Mouse (Mus musculus) cerebellum, postnatal 10 days (tissue): ENCODE data around the gene Prox1.

Experiments
- DNase-seq, 2 experiments: peaks; one replicate each; pipeline ENCODE4 v3.0.0; 2021; ENCODE audit warnings: mixed read lengths in 2 of 2

The Prox1 gene

GRCm38 (mm10) chr1:190169911-190170818, at the start of gene Prox1:
Prox1 (minus strand) TSS chr1:190170714.
- DNase-seq, result peak; percentile 87 to 89

- DNase-seq, result no peak
Observed at GRCm38 (mm10) chr1:190216621-190217020, 46.1 kb upstream of the Prox1 start.

GRCm38 (mm10) chr1:190214626-190215025, 44.1 kb upstream of the Prox1 start:
- DNase-seq, result peak; percentile 34 to 36

DNA sequence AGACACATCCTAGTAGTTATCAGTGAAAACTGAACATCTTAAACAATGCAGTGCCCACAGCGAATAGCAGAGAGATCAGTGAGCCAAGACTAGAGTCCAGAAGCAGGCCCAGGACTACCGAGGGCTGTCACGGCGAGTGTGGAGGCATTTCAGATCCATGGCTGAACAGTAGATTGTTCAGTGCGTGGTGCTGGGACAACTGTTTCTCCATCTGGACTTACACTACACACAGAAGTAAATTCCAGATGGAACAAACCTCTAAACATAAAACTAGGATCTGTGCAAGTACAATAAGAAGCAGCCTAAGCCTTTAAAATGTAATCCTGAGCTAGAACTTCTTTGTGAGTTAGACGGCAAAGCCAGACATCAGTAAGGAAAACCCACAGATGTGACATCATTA, 42.7 kb upstream of the Prox1 start:
- no peak for DNase-seq

GRCm38 (mm10) chr1:190207246-190207645, 36.7 kb upstream of the Prox1 start:
- no peak for DNase-seq

DNA sequence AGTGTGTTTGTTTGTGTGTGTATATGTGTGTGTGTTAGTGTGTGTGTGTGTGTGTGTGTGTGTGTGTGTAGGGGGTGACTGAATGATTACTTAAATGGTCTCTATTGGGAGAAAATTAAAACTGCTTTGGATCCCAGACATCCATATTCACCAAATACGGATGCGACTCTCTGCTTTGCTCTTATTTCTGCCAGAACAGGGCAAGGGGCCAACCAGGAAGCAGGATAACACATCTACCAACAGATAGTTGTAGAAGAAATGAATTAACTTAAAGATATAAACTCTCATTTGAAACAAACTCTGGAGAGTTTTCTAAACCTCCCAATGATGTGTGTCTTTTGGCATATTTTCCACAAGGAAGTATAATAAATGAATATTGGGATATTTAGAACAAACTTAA, 35.2 kb upstream of the Prox1 start:
- no peak for DNase-seq

DNA sequence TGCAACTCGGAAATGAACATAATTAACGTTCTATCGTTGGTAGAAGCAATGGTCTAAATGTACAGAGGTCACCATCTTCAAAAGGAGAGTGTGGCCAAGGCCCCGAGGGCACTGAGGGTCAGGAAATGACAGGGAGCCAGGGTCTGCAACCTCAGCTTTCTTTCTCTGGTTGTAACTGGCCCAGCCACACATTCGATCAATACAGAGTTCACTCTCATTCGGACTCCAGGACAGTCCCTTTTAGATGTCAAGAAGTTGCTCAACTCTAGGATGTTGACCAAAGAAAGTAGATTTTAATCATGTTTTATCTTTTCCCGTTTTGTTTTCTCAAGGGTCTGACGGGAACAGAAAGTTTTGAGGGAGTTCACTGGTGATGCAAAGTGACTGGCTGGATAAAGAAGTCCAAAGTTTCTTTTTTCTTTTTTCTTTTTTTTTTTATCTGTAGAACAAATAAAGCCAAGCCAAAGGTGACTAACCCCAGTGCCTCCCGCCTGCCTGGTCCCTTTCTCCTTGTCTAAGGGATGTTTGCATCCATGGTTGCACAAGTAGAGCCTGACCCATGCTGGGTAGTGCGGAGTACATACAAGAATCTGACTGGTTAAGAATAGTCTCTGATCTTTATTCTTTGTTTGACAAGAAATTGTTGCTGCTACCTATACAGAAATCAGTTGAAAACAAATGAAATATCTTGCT, 34.0 kb upstream of the Prox1 start:
- no peak for DNase-seq

- no peak for DNase-seq
Observed at GRCm38 (mm10) chr1:190201696-190202095, 31.2 kb upstream of the Prox1 start.

- DNase-seq, result no peak
Observed at GRCm38 (mm10) chr1:190200996-190201395, 30.5 kb upstream of the Prox1 start.

DNA sequence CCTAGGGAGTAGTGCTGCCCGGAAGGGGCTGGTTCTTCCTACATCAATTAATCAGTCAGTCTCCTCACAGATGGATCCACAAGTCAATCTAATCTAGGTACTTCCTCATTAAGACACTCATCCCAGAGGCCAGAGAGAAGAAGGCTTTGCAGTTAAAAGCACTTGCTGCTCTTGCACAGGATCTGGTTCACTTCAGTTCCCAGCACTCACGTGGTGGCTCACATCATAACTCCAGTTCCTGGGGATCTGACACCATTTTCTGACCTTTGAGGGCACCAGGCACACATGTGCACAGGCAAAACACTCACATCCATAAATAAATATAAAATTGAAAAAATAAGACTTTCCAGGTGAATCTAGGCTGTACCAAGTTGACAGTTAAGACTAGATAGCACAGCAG, 27.7 kb upstream of the Prox1 start:
- no peak for DNase-seq

- peak in 1 of 2 experiments; percentile 20 for DNase-seq
Observed at GRCm38 (mm10) chr1:190192011-190192410, 21.5 kb upstream of the Prox1 start.

DNA sequence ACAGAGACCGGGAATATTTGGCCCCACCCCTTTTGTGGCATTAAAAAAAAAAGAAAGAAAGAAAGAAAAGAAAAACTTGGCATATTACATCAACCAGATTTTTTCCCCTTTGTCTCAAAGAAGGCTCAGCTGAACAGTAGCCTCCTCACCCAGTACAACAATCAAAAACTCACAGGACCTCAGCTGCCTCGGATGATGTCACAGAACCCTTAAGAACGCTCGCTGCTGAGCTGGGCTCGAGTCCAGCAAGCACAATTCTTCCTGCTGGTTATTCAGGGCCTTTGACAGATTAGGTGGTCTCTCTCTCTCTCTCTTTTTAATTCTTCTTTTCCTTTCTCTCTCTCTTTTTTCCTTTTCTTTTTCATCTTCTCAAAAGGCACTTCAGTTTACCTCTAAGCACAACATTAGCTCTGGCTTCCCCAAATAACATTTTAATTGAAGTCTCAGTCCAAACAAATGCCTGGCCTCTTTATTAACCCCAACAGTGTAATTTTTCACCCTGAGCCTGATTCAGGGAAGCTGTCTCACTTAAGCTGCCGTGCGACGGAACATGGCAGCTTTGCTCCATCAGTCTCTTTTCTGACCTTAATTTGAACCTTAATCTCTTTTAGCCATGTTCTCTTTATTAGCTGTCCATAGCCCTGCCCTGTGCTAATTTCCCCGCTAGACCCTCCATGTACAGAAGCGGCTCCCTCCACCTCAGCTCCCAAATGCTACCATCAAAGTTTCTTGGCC, 19.9 kb upstream of the Prox1 start:
- peak; percentile 51 to 61 for DNase-seq

GRCm38 (mm10) chr1:190189125-190189524, 18.6 kb upstream of the Prox1 start:
- DNase-seq, result no peak

GRCm38 (mm10) chr1:190186336-190186735, 15.8 kb upstream of the Prox1 start:
- no peak for DNase-seq

DNA sequence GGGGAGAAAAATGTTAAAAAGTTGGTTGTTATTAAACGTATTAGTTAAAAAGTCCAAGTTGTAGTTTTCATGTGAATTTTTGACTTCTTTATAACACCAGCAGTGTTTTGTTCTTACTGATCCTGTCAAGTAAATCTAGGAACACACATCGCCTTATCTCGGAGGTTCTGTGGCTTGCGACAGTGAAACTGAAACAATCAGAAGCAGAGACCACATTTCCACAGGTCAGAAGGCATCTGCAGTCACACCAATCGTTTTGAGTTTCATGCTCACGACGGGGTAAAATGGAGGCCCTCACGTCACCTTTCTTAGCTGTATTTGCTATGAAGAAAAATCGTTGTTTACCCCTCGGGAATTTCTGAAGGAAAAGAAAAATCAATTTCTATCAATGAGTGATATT, 14.8 kb upstream of the Prox1 start:
- DNase-seq, result no peak

GRCm38 (mm10) chr1:190183574-190183973, 13.1 kb upstream of the Prox1 start:
- no peak for DNase-seq

GRCm38 (mm10) chr1:190181765-190182164, 11.3 kb upstream of the Prox1 start:
- peak; percentile 29 to 31 for DNase-seq

DNA sequence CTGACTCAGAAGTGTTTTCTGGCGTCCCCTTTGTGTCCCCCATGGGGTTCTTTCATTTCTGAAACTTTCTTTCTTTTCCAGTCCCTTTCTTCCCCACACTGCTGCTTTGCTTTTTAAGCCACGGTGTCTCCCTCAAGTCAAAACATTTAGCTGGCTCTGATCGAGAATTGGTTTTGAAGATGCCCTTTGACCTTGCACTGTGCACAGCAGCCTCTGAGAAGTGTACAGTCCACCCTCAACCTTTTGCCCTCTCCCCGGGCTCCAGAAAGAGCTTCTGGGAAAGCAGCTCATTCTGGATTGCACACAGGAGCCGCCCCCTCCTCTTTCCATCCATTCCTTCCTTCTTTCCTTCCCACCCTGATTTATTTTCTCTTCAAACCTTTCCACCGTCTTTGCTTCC, 10.3 kb upstream of the Prox1 start:
- no peak for DNase-seq

- DNase-seq, result peak; percentile 45 to 56
Observed at GRCm38 (mm10) chr1:190176961-190177360, 6.4 kb upstream of the Prox1 start.

GRCm38 (mm10) chr1:190174671-190175661, 4.5 kb upstream of the Prox1 start:
- DNase-seq, result peak; percentile 69

DNA sequence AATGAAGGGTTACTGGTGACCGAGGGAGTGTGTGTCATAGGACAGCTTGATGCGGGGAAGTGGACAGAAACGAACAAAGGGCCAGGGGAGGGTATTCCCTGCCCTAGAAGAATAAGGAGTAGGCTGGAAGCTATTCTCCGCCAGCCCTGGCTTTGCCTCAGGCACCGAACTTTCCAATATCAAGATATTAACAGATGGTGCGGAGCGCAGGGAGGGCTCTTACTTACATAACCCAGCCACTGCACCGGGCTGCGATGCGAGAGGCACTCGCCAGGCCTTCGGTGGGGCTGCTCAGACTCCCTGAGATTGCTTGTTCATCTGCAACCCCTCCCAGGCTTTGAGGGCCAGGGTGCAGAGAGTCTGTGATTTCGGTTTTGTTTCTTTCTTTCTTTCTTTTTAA, 3.7 kb upstream of the Prox1 start:
- DNase-seq, result peak; percentile 66 to 76

DNA sequence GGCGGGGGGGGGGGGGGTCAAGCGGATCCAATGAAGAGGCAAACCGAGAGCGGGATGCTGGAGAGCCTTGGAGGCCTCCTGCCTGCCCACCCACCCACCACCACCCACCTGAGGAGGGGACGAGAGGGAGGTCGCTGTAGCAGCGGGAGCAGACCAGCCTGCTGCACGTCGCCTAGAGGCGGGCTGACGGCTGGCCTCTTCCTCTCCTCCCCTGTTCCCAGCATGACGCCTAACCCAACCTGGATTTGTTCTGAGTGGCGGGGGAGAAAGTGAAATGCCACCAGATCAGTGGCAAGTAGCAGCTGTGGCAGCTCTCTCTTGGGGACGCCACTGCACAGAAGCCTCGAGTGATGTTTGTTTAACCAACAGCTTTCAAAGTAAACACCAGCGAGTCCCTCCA, 3.1 kb upstream of the Prox1 start:
- DNase-seq, result peak; percentile 33 to 36
